Mouse (Mus musculus): ENCODE measurements around the gene Fam234b. TPM values are rescaled to one million over a fixed set of nuclear protein-coding genes. Genes with fewer than 3 reads are reported as not detected.

Fam234b gene
- total RNA-seq, 1 experiment = 7.5 TPM

DNA sequence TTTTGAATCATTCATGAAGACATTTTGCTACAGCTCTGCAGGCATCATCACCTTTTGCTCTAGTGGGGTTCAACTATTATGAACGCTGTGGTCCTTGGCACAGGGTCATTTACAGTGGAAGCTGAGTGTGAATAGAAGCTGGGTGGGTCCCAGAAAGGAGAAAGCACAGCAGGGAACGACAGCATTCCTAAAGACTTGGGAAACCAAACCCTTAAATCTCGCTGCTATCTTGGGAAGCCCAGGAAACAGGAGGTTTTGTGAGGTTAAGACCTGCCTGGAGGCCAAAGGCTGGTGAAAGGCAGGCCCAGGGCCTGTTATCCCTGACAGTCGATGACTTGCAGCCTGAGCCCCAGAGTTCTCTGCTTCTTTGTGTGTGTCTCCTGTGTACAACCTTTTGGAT, 40.4 kb downstream of the Fam234b start:
- in situ Hi-C loops (cut with MboI; ENCODE audit: low sequenced_read_pairs in 2 of 2, unreplicated experiment in 2 of 2) = no loop called here
- Histone ChIP-seq H3K4me1 (ENCODE audit: control insufficient read depth in 2 of 2, insufficient read depth in 2 of 2, low read length in 2 of 2, poor library complexity in 1 of 2) (peaks cover 0 to 2% of the 10 kb centered on the region in 2 experiments; a peak in 1 of 4 replicates), H3K9ac (ENCODE audit: insufficient read depth, low read depth, low read length, poor library complexity, severe bottlenecking) (no peak overlapping the region), H3K9me3 (ENCODE audit: control insufficient read depth, insufficient read depth, low read depth, low read length) (no peaks in the 10 kb centered on the region), H3K27ac (ENCODE audit: insufficient read depth, low read depth, low read length, poor library complexity, severe bottlenecking) (no peak overlapping the region), H3K36me3 (ENCODE audit: control insufficient read depth, insufficient read depth, low read length, poor library complexity, severe bottlenecking) (no peaks in the 10 kb centered on the region), H3K4me3 (ENCODE audit: insufficient read depth in 1 of 2, low read depth in 1 of 2, low read length in 2 of 2, poor library complexity in 1 of 2, severe bottlenecking in 1 of 2) (no peak overlapping the region)
- DNase-seq (ENCODE audit: low read depth, low spot score) = no peak
- TF ChIP-seq HCFC1 (IDR thresholded peaks at IDR 0.05; ENCODE audit: borderline replicate concordance, insufficient read depth, low read length) (no peak), MAFK (IDR thresholded peaks at IDR 0.05; ENCODE audit: insufficient read depth, low read depth, low read length) (no peak), ZC3H11A (IDR thresholded peaks at IDR 0.05; ENCODE audit: borderline replicate concordance, low read depth, low read length) (no peak), CHD2 (IDR thresholded peaks at IDR 0.05; ENCODE audit: low read depth, low read length) (no peak), ZNF384 (IDR thresholded peaks at IDR 0.05; ENCODE audit: low read depth, low read length) (no peak)

GRCm38 (mm10) chr6:135240361-135240760, 42.6 kb downstream of the Fam234b start:
- no peak for DNase-seq (ENCODE audit: low read depth, low spot score)
- in situ Hi-C loops (cut with MboI; ENCODE audit: low sequenced_read_pairs in 2 of 2, unreplicated experiment in 2 of 2) = no loop called here
- TF ChIP-seq HCFC1 (IDR thresholded peaks at IDR 0.05; ENCODE audit: borderline replicate concordance, insufficient read depth, low read length) (no peak), ZC3H11A (IDR thresholded peaks at IDR 0.05; ENCODE audit: borderline replicate concordance, low read depth, low read length) (no peak), MAFK (IDR thresholded peaks at IDR 0.05; ENCODE audit: insufficient read depth, low read depth, low read length) (no peak), ZNF384 (IDR thresholded peaks at IDR 0.05; ENCODE audit: low read depth, low read length) (no peak), CHD2 (IDR thresholded peaks at IDR 0.05; ENCODE audit: low read depth, low read length) (no peak)
- H3K4me3 ChIP-seq (ENCODE audit: insufficient read depth in 1 of 2, low read depth in 1 of 2, low read length in 2 of 2, poor library complexity in 1 of 2, severe bottlenecking in 1 of 2) = no peak overlapping the region
- peaks cover 0 to 2% of the 10 kb centered on the region in 2 experiments; a peak in 1 of 4 replicates for H3K4me1 ChIP-seq (ENCODE audit: control insufficient read depth in 2 of 2, insufficient read depth in 2 of 2, low read length in 2 of 2, poor library complexity in 1 of 2)
- H3K9ac ChIP-seq (ENCODE audit: insufficient read depth, low read depth, low read length, poor library complexity, severe bottlenecking) = no peak overlapping the region
- no peaks in the 10 kb centered on the region for H3K36me3 ChIP-seq (ENCODE audit: control insufficient read depth, insufficient read depth, low read length, poor library complexity, severe bottlenecking)
- H3K9me3 ChIP-seq (ENCODE audit: control insufficient read depth, insufficient read depth, low read depth, low read length) = no peaks in the 10 kb centered on the region
- no peak overlapping the region for H3K27ac ChIP-seq (ENCODE audit: insufficient read depth, low read depth, low read length, poor library complexity, severe bottlenecking)

- H3K4me1 ChIP-seq (ENCODE audit: control insufficient read depth in 2 of 2, insufficient read depth in 2 of 2, low read length in 2 of 2, poor library complexity in 1 of 2) = no peaks in the 10 kb centered on the region
- H3K4me3 ChIP-seq (ENCODE audit: insufficient read depth in 1 of 2, low read depth in 1 of 2, low read length in 2 of 2, poor library complexity in 1 of 2, severe bottlenecking in 1 of 2) = no peak overlapping the region
- in situ Hi-C loops (cut with MboI; ENCODE audit: low sequenced_read_pairs in 2 of 2, unreplicated experiment in 2 of 2) = loop anchor here (5.0 kb wide), 1 partner anchor 132 kb away; no protein-coding TSS in a partner anchor
- TF ChIP-seq HCFC1 (IDR thresholded peaks at IDR 0.05; ENCODE audit: borderline replicate concordance, insufficient read depth, low read length) (no peak), ZC3H11A (IDR thresholded peaks at IDR 0.05; ENCODE audit: borderline replicate concordance, low read depth, low read length) (no peak), MAFK (IDR thresholded peaks at IDR 0.05; ENCODE audit: insufficient read depth, low read depth, low read length) (no peak), ZNF384 (IDR thresholded peaks at IDR 0.05; ENCODE audit: low read depth, low read length) (no peak), CHD2 (IDR thresholded peaks at IDR 0.05; ENCODE audit: low read depth, low read length) (no peak)
- no peak overlapping the region for H3K9ac ChIP-seq (ENCODE audit: insufficient read depth, low read depth, low read length, poor library complexity, severe bottlenecking)
- DNase-seq (ENCODE audit: low read depth, low spot score) = no peak
- no peaks in the 10 kb centered on the region for H3K9me3 ChIP-seq (ENCODE audit: control insufficient read depth, insufficient read depth, low read depth, low read length)
- H3K27ac ChIP-seq (ENCODE audit: insufficient read depth, low read depth, low read length, poor library complexity, severe bottlenecking) = no peak overlapping the region
- H3K36me3 ChIP-seq (ENCODE audit: control insufficient read depth, insufficient read depth, low read length, poor library complexity, severe bottlenecking) = no peaks in the 10 kb centered on the region
These were observed 47.8 kb downstream of the Fam234b start for GRCm38 (mm10) chr6:135245586-135245985.

DNA sequence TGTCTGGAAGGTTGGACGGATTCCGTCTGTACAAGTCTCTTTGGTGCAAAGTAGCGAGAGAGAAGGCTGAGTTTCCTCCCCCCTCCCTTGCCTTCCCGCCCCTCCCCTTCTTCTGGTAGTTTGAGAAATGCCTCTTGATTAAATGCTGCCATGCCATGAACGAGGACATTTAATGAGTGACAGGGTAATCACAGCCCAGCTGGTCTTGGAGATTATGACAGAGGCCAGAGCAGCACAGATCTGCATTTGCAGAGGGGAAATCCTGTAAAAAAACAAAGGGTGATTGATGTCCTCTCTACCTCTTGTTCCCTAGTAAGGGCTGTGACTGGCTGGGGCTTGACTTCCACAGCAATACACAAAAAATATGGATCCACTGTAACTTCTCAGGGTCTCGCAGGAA, 50.1 kb downstream of the Fam234b start:
- no peak for DNase-seq (ENCODE audit: low read depth, low spot score)
- no peak overlapping the region for H3K4me3 ChIP-seq (ENCODE audit: insufficient read depth in 1 of 2, low read depth in 1 of 2, low read length in 2 of 2, poor library complexity in 1 of 2, severe bottlenecking in 1 of 2)
- H3K9me3 ChIP-seq (ENCODE audit: control insufficient read depth, insufficient read depth, low read depth, low read length) = no peaks in the 10 kb centered on the region
- no peak for TF ChIP-seq HCFC1 (IDR thresholded peaks at IDR 0.05; ENCODE audit: borderline replicate concordance, insufficient read depth, low read length)
- no peak for TF ChIP-seq ZNF384 (IDR thresholded peaks at IDR 0.05; ENCODE audit: low read depth, low read length)
- TF ChIP-seq MAFK (IDR thresholded peaks at IDR 0.05; ENCODE audit: insufficient read depth, low read depth, low read length) = no peak
- TF ChIP-seq ZC3H11A (IDR thresholded peaks at IDR 0.05; ENCODE audit: borderline replicate concordance, low read depth, low read length) = no peak
- TF ChIP-seq CHD2 (IDR thresholded peaks at IDR 0.05; ENCODE audit: low read depth, low read length) = no peak
- no peaks in the 10 kb centered on the region for H3K36me3 ChIP-seq (ENCODE audit: control insufficient read depth, insufficient read depth, low read length, poor library complexity, severe bottlenecking)
- no peak overlapping the region for H3K27ac ChIP-seq (ENCODE audit: insufficient read depth, low read depth, low read length, poor library complexity, severe bottlenecking)
- in situ Hi-C loops (cut with MboI; ENCODE audit: low sequenced_read_pairs in 2 of 2, unreplicated experiment in 2 of 2) = loop anchor here (5.0 kb wide), 1 partner anchor 129 kb away; no protein-coding TSS in a partner anchor
- peaks cover 5 to 8% of the 10 kb centered on the region in 2 experiments; a peak in 2 of 4 replicates for H3K4me1 ChIP-seq (ENCODE audit: control insufficient read depth in 2 of 2, insufficient read depth in 2 of 2, low read length in 2 of 2, poor library complexity in 1 of 2)
- no peak overlapping the region for H3K9ac ChIP-seq (ENCODE audit: insufficient read depth, low read depth, low read length, poor library complexity, severe bottlenecking)
